In the genomic region with DNA sequence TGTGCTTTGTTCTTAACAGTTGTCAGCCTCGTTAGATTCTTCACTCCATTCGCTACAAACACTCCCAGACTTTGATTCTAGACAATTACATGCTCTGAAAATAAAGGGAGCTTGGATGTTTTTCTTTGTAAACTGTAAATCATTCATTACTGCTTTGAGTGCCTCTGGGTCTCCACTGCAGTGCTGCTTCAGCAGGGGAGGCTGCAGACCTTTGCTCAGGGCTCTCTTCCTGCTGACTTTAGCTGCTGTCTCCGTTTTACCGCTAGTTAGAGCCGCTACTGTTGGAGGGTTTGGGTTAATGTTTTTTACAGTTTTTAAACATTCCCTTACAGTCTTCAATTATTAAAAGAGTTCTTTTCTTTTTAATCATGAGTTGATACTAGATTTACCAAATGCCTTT, we compare ENCODE assay signal across 18 mouse cellular contexts. TPM values are rescaled to one million over a fixed set of nuclear protein-coding genes. Genes with fewer than 3 reads are reported as not detected.
DNase-seq lines count a peak whose midpoint lies in the region.
"Had no signal": no experiment of that assay in that cellular context is flagged by ENCODE, and none has a peak within 500 bp of the region (broad histone marks: within the 10 kb centered on the region; RNA-seq: fewer than 3 reads in every experiment).

No protein-coding gene starts in this region.

- no peaks in the 10 kb centered on the region for H3K27me3 ChIP-seq in limb, embryonic 10.5 days (ENCODE audit: low read depth, poor library complexity, severe bottlenecking)
- H3K27me3 ChIP-seq: embryonic facial prominence, embryonic 12.5 days; forebrain, embryonic 15.5 days; heart, embryonic 12.5 days had no signal

- H3K9me3 ChIP-seq in limb, embryonic 10.5 days (replicated peaks) = no peaks in the 10 kb centered on the region
- H3K9me3 ChIP-seq: embryonic facial prominence, embryonic 12.5 days; forebrain, embryonic 15.5 days; G1E; heart, embryonic 12.5 days; hindbrain, embryonic 10.5 days had no signal

- peak; percentile 84 for DNase-seq in kidney, adult 11 months
- no peak for DNase-seq in kidney, adult 18-20 months
- DNase-seq in kidney, adult 9 months = peak; percentile 91
- peak; percentile 55 for DNase-seq in kidney, postnatal 10 days
- DNase-seq in yolk sac, embryonic 10.5 days (ENCODE audit: low spot score) = peak; percentile 66
- DNase-seq in left cerebral cortex, postnatal 14 days (ENCODE audit: low spot score in 2 of 2) = no peak
- no peak for DNase-seq in limb, embryonic 10.5 days (ENCODE audit: low spot score)
- DNase-seq: adrenal gland, postnatal 10 days; B cell, adult 2 months; cerebellum, adult 11-12 months; cerebellum, adult 9-10 months; cerebellum, postnatal 25 days; heart, adult 2 months had no signal

- 88% methylated on average over 5 of the region's 5 CpGs for WGBS in limb, embryonic 10.5 days

- peaks cover 97% of the 10 kb centered on the region for H3K36me3 ChIP-seq in limb, embryonic 10.5 days

- H3K27ac ChIP-seq in limb, embryonic 10.5 days = no peak overlapping the region
- H3K27ac ChIP-seq: embryonic facial prominence, embryonic 12.5 days; forebrain, embryonic 15.5 days; heart, adult 2 months; hindbrain, embryonic 10.5 days had no signal

- intact Hi-C loops in left cerebral cortex, postnatal 14 days (cut with DNase I) = no loop called here

- peaks cover 34% of the 10 kb centered on the region for H3K4me1 ChIP-seq in limb, embryonic 10.5 days
- H3K4me1 ChIP-seq: forebrain, embryonic 15.5 days; heart, embryonic 12.5 days had no signal

- H3K4me3 ChIP-seq in limb, embryonic 10.5 days = no peak overlapping the region
- H3K4me3 ChIP-seq: embryonic facial prominence, embryonic 12.5 days; forebrain, embryonic 15.5 days; heart, adult 2 months; heart, embryonic 12.5 days; hindbrain, embryonic 10.5 days had no signal

RNA-seq across cellular contexts. Expression of a gene that starts 25.1 kb away (rescaled TPM):
- total RNA-seq in left cerebral cortex, postnatal 14 days (2021) = 10 to 100 TPM; 87.2 to 89.3 TPM
- polyA plus RNA-seq in limb, embryonic 10.5 days (2016; fragmentation: Nextera tagmentation; extraction: Ambion mirVana) = 20.6 and 22.3 TPM in 2 replicates

RNA-seq across cellular contexts. Expression of a gene that starts 26.8 kb away (rescaled TPM):
- under 1 TPM; 0.31 to 0.44 TPM for total RNA-seq in left cerebral cortex, postnatal 14 days (2021)
- 0.23 and 0.56 TPM in 2 replicates for polyA plus RNA-seq in limb, embryonic 10.5 days (2016; fragmentation: Nextera tagmentation; extraction: Ambion mirVana)
- polyA plus RNA-seq: G1E had no signal

RNA-seq across cellular contexts. Expression of a gene that starts 28.9 kb away (rescaled TPM):
- total RNA-seq in left cerebral cortex, postnatal 14 days (2021) = 1 to 10 TPM; 8.8 to 9.5 TPM
- 25.9 and 26.4 TPM in 2 replicates for polyA plus RNA-seq in limb, embryonic 10.5 days (2016; fragmentation: Nextera tagmentation; extraction: Ambion mirVana)

Comparison
In these comparisons a context has a peak if more than half of its experiments do, and no peak if none do; other contexts are left out.
1. DNase-seq: peak in kidney, adult 11 months (single experiment), kidney, adult 9 months (single experiment), kidney, postnatal 10 days (single experiment) and yolk sac, embryonic 10.5 days (single experiment); none in kidney, adult 18-20 months (single experiment), left cerebral cortex, postnatal 14 days (0 of 2) and limb, embryonic 10.5 days (single experiment).